ENCODE assay signal across 15 mouse cellular contexts in genomic region chr15:80079129-80079668, GRCm38 (mm10). TPM values are rescaled to one million over a fixed set of nuclear protein-coding genes. Genes with fewer than 3 reads are reported as not detected.
DNase-seq lines count a peak whose midpoint lies in the region; ATAC-seq and TF ChIP-seq lines count a peak whose summit lies in the region.
"Had no signal": no experiment of that assay in that cellular context is flagged by ENCODE, and none has a peak within 500 bp of the region (broad histone marks: within the 10 kb centered on the region; RNA-seq: fewer than 3 reads in every experiment).

No protein-coding gene starts in this region.

- in situ Hi-C loops in ES-E14 (cut with MboI; ENCODE audit: low sequenced_read_pairs in 2 of 2, unreplicated experiment in 2 of 2): no loop called here

- peaks cover 64% of the 10 kb centered on the region for H3K36me3 ChIP-seq in forebrain, embryonic 10.5 days (replicated peaks)
- peaks cover 57% of the 10 kb centered on the region for H3K36me3 ChIP-seq in forebrain, postnatal 0 days (ENCODE audit: insufficient read depth)
- peaks cover 61% of the 10 kb centered on the region for H3K36me3 ChIP-seq in limb, embryonic 13.5 days
- peaks cover 62% of the 10 kb centered on the region for H3K36me3 ChIP-seq in limb, embryonic 10.5 days
- peaks cover 55% of the 10 kb centered on the region for H3K36me3 ChIP-seq in ES-E14 (ENCODE audit: control insufficient read depth, insufficient read depth, low read length, poor library complexity, severe bottlenecking)
- H3K36me3 ChIP-seq in liver, embryonic 14.5 days (replicated peaks; ENCODE audit: control insufficient read depth, insufficient read depth, low read depth): peaks cover 61% of the 10 kb centered on the region

- TF ChIP-seq EP300 in liver, embryonic 14.5 days (IDR thresholded peaks at IDR 0.05; ENCODE audit: low read depth): no peak

- peak overlapping the region; percentile 71; the same call in 1 of the 2 replicates for H3K4me3 ChIP-seq in forebrain, embryonic 10.5 days
- H3K4me3 ChIP-seq in forebrain, postnatal 0 days (ENCODE audit: low read depth, low read length): no peak overlapping the region
- no peak overlapping the region for H3K4me3 ChIP-seq in limb, embryonic 13.5 days
- H3K4me3 ChIP-seq in limb, embryonic 10.5 days: no peak overlapping the region
- H3K4me3 ChIP-seq in ES-E14 (ENCODE audit: insufficient read depth in 1 of 2, low read depth in 1 of 2, low read length in 2 of 2, poor library complexity in 1 of 2, severe bottlenecking in 1 of 2): peak overlapping the region in 1 of 2 experiments; percentile 90; a peak in 1 of 4 replicates
- peak overlapping the region in 1 of 2 experiments; percentile 14; a peak in 1 of 4 replicates for H3K4me3 ChIP-seq in liver, embryonic 14.5 days (ENCODE audit: insufficient read depth in 1 of 2, low read depth in 2 of 2, low read length in 2 of 2)
- H3K4me3 ChIP-seq: forebrain, embryonic 13.5 days; heart, adult 2 months; left cerebral cortex, adult 2 months had no signal

- peaks cover 41% of the 10 kb centered on the region for H3K4me1 ChIP-seq in forebrain, embryonic 10.5 days
- H3K4me1 ChIP-seq in forebrain, postnatal 0 days (ENCODE audit: insufficient read depth): peaks cover 16% of the 10 kb centered on the region
- peaks cover 43% of the 10 kb centered on the region for H3K4me1 ChIP-seq in limb, embryonic 13.5 days
- peaks cover 37% of the 10 kb centered on the region for H3K4me1 ChIP-seq in limb, embryonic 10.5 days
- peaks cover 0 to 9% of the 10 kb centered on the region in 2 experiments; a peak in 1 of 4 replicates for H3K4me1 ChIP-seq in ES-E14 (ENCODE audit: control insufficient read depth in 2 of 2, insufficient read depth in 2 of 2, low read length in 2 of 2, poor library complexity in 1 of 2)
- peaks cover 16 to 35% of the 10 kb centered on the region in 2 experiments for H3K4me1 ChIP-seq in liver, embryonic 14.5 days (replicated peaks; ENCODE audit: control insufficient read depth in 2 of 2, insufficient read depth in 2 of 2, low read length in 1 of 2)

- H3K27ac ChIP-seq in forebrain, embryonic 10.5 days: no peak overlapping the region
- H3K27ac ChIP-seq in forebrain, postnatal 0 days (ENCODE audit: low read depth, low read length): no peak overlapping the region
- no peak overlapping the region for H3K27ac ChIP-seq in limb, embryonic 13.5 days
- no peak overlapping the region for H3K27ac ChIP-seq in limb, embryonic 10.5 days
- H3K27ac ChIP-seq in ES-E14 (ENCODE audit: insufficient read depth, low read depth, low read length, poor library complexity, severe bottlenecking): no peak overlapping the region; the same call in 1 of the 2 replicates
- H3K27ac ChIP-seq in liver, embryonic 14.5 days: peak overlapping the region; percentile 30
- H3K27ac ChIP-seq: forebrain, embryonic 13.5 days; heart, adult 2 months; hindbrain, postnatal 0 days; kidney, postnatal 0 days; left cerebral cortex, adult 2 months had no signal

- 89% methylated on average over 5 of the region's 5 CpGs for WGBS in forebrain, embryonic 10.5 days
- 93% methylated on average over 5 of the region's 5 CpGs for WGBS in forebrain, postnatal 0 days
- 89% methylated on average over 5 of the region's 5 CpGs for WGBS in limb, embryonic 13.5 days
- WGBS in limb, embryonic 10.5 days: 92% methylated on average over 5 of the region's 5 CpGs
- WGBS in liver, embryonic 14.5 days (ENCODE audit: insufficient replicate concordance): 85% methylated on average over 5 of the region's 5 CpGs

- DNase-seq in forebrain, embryonic 10.5 days (ENCODE audit: extremely low spot score, low spot score): no peak
- DNase-seq in forebrain, postnatal 0 days: no peak
- DNase-seq in limb, embryonic 10.5 days (ENCODE audit: low spot score): no peak
- DNase-seq in ES-E14 (ENCODE audit: low read depth, low spot score): no peak
- DNase-seq in liver, embryonic 14.5 days (ENCODE audit: low read depth in 3 of 3, low spot score in 3 of 3): no peak
- DNase-seq in neural tube, embryonic 10.5 days (ENCODE audit: extremely low spot score, low spot score): no peak
- DNase-seq in gastrocnemius, postnatal 4 days (ENCODE audit: low spot score in 2 of 2): no peak
- DNase-seq: adrenal gland, postnatal 25 days; heart, adult 2 months; thymus, postnatal 4 days had no signal

- TF ChIP-seq CTCF in forebrain, postnatal 0 days (IDR thresholded peaks at IDR 0.05; ENCODE audit: low read depth): no peak
- TF ChIP-seq CTCF in liver, embryonic 14.5 days (IDR thresholded peaks at IDR 0.05; ENCODE audit: low read depth): no peak

- no peak for ATAC-seq in forebrain, postnatal 0 days
- no peak for ATAC-seq in limb, embryonic 13.5 days (ENCODE audit: low FRiP score, low read depth)
- ATAC-seq in liver, embryonic 14.5 days (ENCODE audit: insufficient read depth): no peak
- ATAC-seq: forebrain, embryonic 13.5 days; hindbrain, postnatal 0 days had no signal

- H3K27me3 ChIP-seq in forebrain, embryonic 10.5 days (ENCODE audit: poor library complexity, severe bottlenecking): no peaks in the 10 kb centered on the region
- no peaks in the 10 kb centered on the region for H3K27me3 ChIP-seq in forebrain, postnatal 0 days (ENCODE audit: insufficient read depth, low read length)
- no peaks in the 10 kb centered on the region for H3K27me3 ChIP-seq in limb, embryonic 13.5 days
- H3K27me3 ChIP-seq in limb, embryonic 10.5 days (ENCODE audit: low read depth, poor library complexity, severe bottlenecking): no peaks in the 10 kb centered on the region
- no peaks in the 10 kb centered on the region for H3K27me3 ChIP-seq in liver, embryonic 14.5 days (ENCODE audit: control insufficient read depth, insufficient read depth, low read length)
- H3K27me3 ChIP-seq: forebrain, embryonic 13.5 days had no signal

- H3K4me2 ChIP-seq in forebrain, postnatal 0 days (ENCODE audit: low read depth): no peak overlapping the region
- 0 out of 2 replicates have a peak overlapping the region, but pooled peaks have one; percentile 94 for H3K4me2 ChIP-seq in limb, embryonic 13.5 days (replicated peaks)
- peak overlapping the region; percentile 97; the same call in 1 of the 2 replicates for H3K4me2 ChIP-seq in liver, embryonic 14.5 days (ENCODE audit: low read depth)
- H3K4me2 ChIP-seq: forebrain, embryonic 13.5 days had no signal

- no peaks in the 10 kb centered on the region for H3K9me3 ChIP-seq in forebrain, embryonic 10.5 days
- no peaks in the 10 kb centered on the region for H3K9me3 ChIP-seq in forebrain, postnatal 0 days (ENCODE audit: low read length)
- H3K9me3 ChIP-seq in limb, embryonic 13.5 days: no peaks in the 10 kb centered on the region
- no peaks in the 10 kb centered on the region for H3K9me3 ChIP-seq in limb, embryonic 10.5 days (replicated peaks)
- H3K9me3 ChIP-seq in ES-E14 (ENCODE audit: control insufficient read depth, insufficient read depth, low read depth, low read length): no peaks in the 10 kb centered on the region
- no peaks in the 10 kb centered on the region for H3K9me3 ChIP-seq in liver, embryonic 14.5 days (ENCODE audit: control insufficient read depth, low read length)
- H3K9me3 ChIP-seq: forebrain, embryonic 13.5 days had no signal

- H3K9ac ChIP-seq in forebrain, postnatal 0 days: no peak overlapping the region
- 0 out of 2 replicates have a peak overlapping the region, but pooled peaks have one; percentile 48 for H3K9ac ChIP-seq in limb, embryonic 13.5 days
- H3K9ac ChIP-seq in ES-E14 (ENCODE audit: insufficient read depth, low read depth, low read length, poor library complexity, severe bottlenecking): peak overlapping the region; percentile 97; the same call in 1 of the 2 replicates
- peak overlapping the region; percentile 35; the same call in 1 of the 2 replicates for H3K9ac ChIP-seq in liver, embryonic 14.5 days (replicated peaks)
- H3K9ac ChIP-seq: forebrain, embryonic 13.5 days had no signal

TF ChIP-seq in ES-E14, 5 proteins besides CTCF, POLR2A, EP300 and RAD21 (continues in another document):
- no peak for TF ChIP-seq ZC3H11A (IDR thresholded peaks at IDR 0.05; ENCODE audit: borderline replicate concordance, low read depth, low read length)
- TF ChIP-seq HCFC1 (IDR thresholded peaks at IDR 0.05; ENCODE audit: borderline replicate concordance, insufficient read depth, low read length): no peak

RNA-seq across cellular contexts. Expression of gene Syngr1, which starts 11.9 kb away (rescaled TPM):
- 10.5 and 11.2 TPM in 2 replicates for polyA plus RNA-seq in forebrain, embryonic 10.5 days (2016; fragmentation: Nextera tagmentation; extraction: Ambion mirVana)
- total RNA-seq in forebrain, postnatal 0 days (2014; rRNA removed): 113 and 127 TPM in 2 replicates
- 58.6 and 69.0 TPM in 2 replicates for polyA plus RNA-seq in forebrain, postnatal 0 days (2015; fragmentation: Nextera tagmentation; extraction: Ambion mirVana)
- 5.5 and 5.6 TPM in 2 replicates for polyA plus RNA-seq in limb, embryonic 13.5 days (2015; fragmentation: Nextera tagmentation; extraction: Ambion mirVana)
- 1.4 and 3.2 TPM in 2 replicates for polyA plus RNA-seq in limb, embryonic 10.5 days (2016; fragmentation: Nextera tagmentation; extraction: Ambion mirVana)
- 78.8 and 105 TPM in 2 replicates for total RNA-seq in ES-E14 (2012; rRNA removed)
- polyA plus RNA-seq in liver, embryonic 14.5 days (2012; rRNA removed): 10.4 and 12.0 TPM in 2 replicates
- 14.4 and 17.3 TPM in 2 replicates for polyA plus RNA-seq in liver, embryonic 14.5 days (2014; fragmentation: Nextera tagmentation; extraction: Ambion mirVana)
- total RNA-seq in gastrocnemius, postnatal 4 days (2021): 1 to 10 TPM; 8.7 to 8.8 TPM

RNA-seq across cellular contexts. Expression of gene Rpl3, which starts 12.5 kb away (rescaled TPM):
- polyA plus RNA-seq in forebrain, embryonic 10.5 days (2016; fragmentation: Nextera tagmentation; extraction: Ambion mirVana): 1,023 and 1,061 TPM in 2 replicates
- 804 and 1,069 TPM in 2 replicates for total RNA-seq in forebrain, postnatal 0 days (2014; rRNA removed)
- polyA plus RNA-seq in forebrain, postnatal 0 days (2015; fragmentation: Nextera tagmentation; extraction: Ambion mirVana): 578 and 651 TPM in 2 replicates
- 1,057 and 1,068 TPM in 2 replicates for polyA plus RNA-seq in limb, embryonic 13.5 days (2015; fragmentation: Nextera tagmentation; extraction: Ambion mirVana)
- polyA plus RNA-seq in limb, embryonic 10.5 days (2016; fragmentation: Nextera tagmentation; extraction: Ambion mirVana): 1,077 and 1,189 TPM in 2 replicates
- total RNA-seq in ES-E14 (2012; rRNA removed): 1,661 and 1,803 TPM in 2 replicates
- 530 and 765 TPM in 2 replicates for polyA plus RNA-seq in liver, embryonic 14.5 days (2012; rRNA removed)
- 774 and 804 TPM in 2 replicates for polyA plus RNA-seq in liver, embryonic 14.5 days (2014; fragmentation: Nextera tagmentation; extraction: Ambion mirVana)
- 100 to 1,000 TPM; 475 to 533 TPM for total RNA-seq in gastrocnemius, postnatal 4 days (2021)

RNA-seq across cellular contexts. Expression of gene Tab1, which starts 53.7 kb away (rescaled TPM):
- 40.8 and 42.8 TPM in 2 replicates for polyA plus RNA-seq in forebrain, embryonic 10.5 days (2016; fragmentation: Nextera tagmentation; extraction: Ambion mirVana)
- 48.8 and 52.1 TPM in 2 replicates for total RNA-seq in forebrain, postnatal 0 days (2014; rRNA removed)
- 21.6 and 25.7 TPM in 2 replicates for polyA plus RNA-seq in forebrain, postnatal 0 days (2015; fragmentation: Nextera tagmentation; extraction: Ambion mirVana)
- polyA plus RNA-seq in limb, embryonic 13.5 days (2015; fragmentation: Nextera tagmentation; extraction: Ambion mirVana): 45.6 and 45.8 TPM in 2 replicates
- polyA plus RNA-seq in limb, embryonic 10.5 days (2016; fragmentation: Nextera tagmentation; extraction: Ambion mirVana): 41.8 and 52.4 TPM in 2 replicates
- 16.6 and 24.3 TPM in 2 replicates for total RNA-seq in ES-E14 (2012; rRNA removed)
- polyA plus RNA-seq in liver, embryonic 14.5 days (2012; rRNA removed): 11.2 and 11.9 TPM in 2 replicates
- 9.4 and 10.8 TPM in 2 replicates for polyA plus RNA-seq in liver, embryonic 14.5 days (2014; fragmentation: Nextera tagmentation; extraction: Ambion mirVana)
- total RNA-seq in gastrocnemius, postnatal 4 days (2021): 10 to 100 TPM; 19.3 to 20.2 TPM
